Mouse (Mus musculus) lung, postnatal 0 days (tissue): ENCODE measurements around the gene Sin3a. TPM values are rescaled to one million over a fixed set of nuclear protein-coding genes. Genes with fewer than 3 reads are reported as not detected.
A peak's percentile ranks its signal among the peaks of the same experiment; 100 is the strongest.

ENCODE experiments used
- ATAC-seq: fragments of 200-750 bp; cut with Nextera tagmentation; 2 replicates; pipeline ENCODE4 v1.8.0; 2017; ENCODE audit warnings: moderate library complexity
- DNase-seq: peaks from one replicate; pipeline ENCODE4 v3.0.0-alpha.2; 2016; ENCODE audit warnings: low spot score
- H3K27ac ChIP-seq: fragments of 300-500 bp; sonication (generic); 2 replicates; pipeline ENCODE4 v1.5.1; 2014; ENCODE audit warnings: antibody characterized with exemption, mild to moderate bottlenecking, low read length, mixed read lengths
- H3K27me3 ChIP-seq: fragments of 300-500 bp; sonication (generic); replicated peaks from 2 replicates; pipeline ENCODE4 v1.6.1; 2014; ENCODE audit warnings: low read length, mixed read lengths; ENCODE audit not compliant: insufficient read depth
- H3K36me3 ChIP-seq: fragments of 300-500 bp; sonication (generic); 2 replicates; pipeline ENCODE4 v1.6.1; 2014; ENCODE audit warnings: low read length, mixed read lengths; ENCODE audit not compliant: insufficient read depth
- H3K4me1 ChIP-seq: fragments of 300-500 bp; sonication (generic); 2 replicates; pipeline ENCODE4 v1.6.1; 2014; ENCODE audit warnings: antibody characterized with exemption, low read depth, low read length, mixed read lengths; ENCODE audit not compliant: insufficient read depth
- H3K4me2 ChIP-seq: fragments of 300-500 bp; sonication (generic); replicated peaks from 2 replicates; pipeline ENCODE4 v1.6.1; 2014; ENCODE audit warnings: low read depth, mild to moderate bottlenecking, low read length, moderate library complexity, mixed read lengths
- H3K4me3 ChIP-seq: fragments of 300-500 bp; sonication (generic); 2 replicates; pipeline ENCODE4 v1.5.1; 2014; ENCODE audit warnings: low read depth, low read length
- H3K9ac ChIP-seq: fragments of 300-500 bp; sonication (generic); replicated peaks from 2 replicates; pipeline ENCODE4 v1.6.1; 2014; ENCODE audit warnings: low read depth, mild to moderate bottlenecking
- H3K9me3 ChIP-seq: fragments of 300-500 bp; sonication (generic); 2 replicates; pipeline ENCODE4 v1.6.1; 2016; ENCODE audit warnings: low read length, mixed read lengths
- CTCF ChIP-seq: IDR thresholded peaks from 2 replicates; pipeline ENCODE4 v1.5.1; 2016; ENCODE audit warnings: antibody characterized with exemption, mild to moderate bottlenecking
- EP300 ChIP-seq: IDR thresholded peaks from 2 replicates; pipeline ENCODE4 v1.6.1; 2016; ENCODE audit warnings: antibody characterized with exemption, mild to moderate bottlenecking, control low read depth
- WGBS: fragments of 180-500 bp; shearing (Covaris S2); extraction: QIAGEN DNeasy Blood & Tissue Kit; methylation state at CpG from one replicate; pipeline ENCODE4 v1.1.7; 2014; 5-methylcytosine and 5-hydroxymethylcytosine counted together
- polyA plus RNA-seq: library from polyadenylated mRNA; unstranded; fragments of >200 nt; fragmentation: Nextera tagmentation; extraction: Ambion mirVana; gene quantifications from 2 replicates; pipeline ENCODE4 v1.2.1, GENCODE M21; 2015

The Sin3a gene
- polyA plus RNA-seq, 1 experiment from 2014 or later, result 14.3 TPM

DNA sequence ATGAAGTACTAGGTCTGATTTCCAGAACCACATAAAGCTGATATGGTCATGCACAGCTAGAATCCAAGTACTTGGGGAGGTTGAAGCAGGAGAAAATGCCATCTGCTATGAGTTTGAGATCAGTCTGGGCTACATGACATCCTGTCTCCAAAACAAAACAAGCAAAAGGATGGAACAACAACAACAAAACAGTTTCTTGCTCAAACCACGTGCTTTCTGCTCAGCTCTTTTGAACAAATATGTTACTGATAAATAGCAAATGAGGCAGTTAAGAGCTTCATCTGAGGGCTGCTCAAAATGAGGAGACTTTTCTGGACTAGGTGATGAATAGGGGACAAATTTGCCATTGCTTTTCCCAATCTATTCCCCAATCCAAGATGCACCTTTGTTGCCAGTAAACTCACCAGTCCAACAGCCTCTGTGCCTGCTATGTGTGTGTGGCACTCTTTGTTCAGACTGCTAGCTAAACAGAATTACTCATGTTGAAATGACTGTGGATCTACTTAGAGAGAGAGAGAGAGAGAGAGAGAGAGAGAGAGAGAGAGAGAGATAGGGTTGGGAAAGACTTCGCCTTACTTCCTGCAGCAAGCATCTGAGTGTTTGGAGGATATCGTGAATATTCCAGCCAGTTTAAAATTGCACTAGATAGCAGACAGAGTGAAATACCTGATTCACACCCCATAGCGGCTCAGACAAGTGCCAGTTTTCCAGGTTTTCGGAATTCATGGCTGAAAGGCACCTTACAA is 867 bp upstream of the Sin3a start:
- ATAC-seq (no peak), DNase-seq (peak; percentile 58)
- Histone ChIP-seq H3K4me1 (peaks cover 3% of the 10 kb centered on the region; the same call in 1 of the 2 replicates), H3K9me3 (no peaks in the 10 kb centered on the region), H3K27me3 (no peaks in the 10 kb centered on the region), H3K9ac (peak overlapping the region; percentile 34; the same call in 1 of the 2 replicates), H3K27ac (0 out of 2 replicates have a peak overlapping the region, but pooled peaks have one; percentile 55), H3K36me3 (no peaks in the 10 kb centered on the region), H3K4me2 (peak overlapping the region; percentile 91), H3K4me3 (peak overlapping the region; percentile 79)
- no peak for TF ChIP-seq EP300
- no peak for TF ChIP-seq CTCF
- 12% methylated on average over 5 of the region's 5 CpGs for WGBS

GRCm38 (mm10) chr9:57072526-57072988 is 717 bp downstream of the Sin3a start:
- ATAC-seq, result no peak
- TF ChIP-seq EP300 (no peak), CTCF (no peak)
- H3K27me3 ChIP-seq, result no peaks in the 10 kb centered on the region
- peak overlapping the region; percentile 91 for H3K4me2 ChIP-seq
- no peaks in the 10 kb centered on the region for H3K9me3 ChIP-seq
- H3K27ac ChIP-seq, result peak overlapping the region; percentile 91
- peak overlapping the region; percentile 79 for H3K4me3 ChIP-seq
- H3K36me3 ChIP-seq, result no peaks in the 10 kb centered on the region
- H3K9ac ChIP-seq, result peak overlapping the region; percentile 68
- DNase-seq, result no peak
- WGBS, result under 1% methylated on average over 40 of the region's 40 CpGs
- H3K4me1 ChIP-seq, result peaks cover 3% of the 10 kb centered on the region; the same call in 1 of the 2 replicates

GRCm38 (mm10) chr9:57072989-57073789 is 1.3 kb downstream of the Sin3a start:
- Histone ChIP-seq H3K9me3 (no peaks in the 10 kb centered on the region), H3K4me2 (peak overlapping the region; percentile 91), H3K9ac (peak overlapping the region; percentile 68), H3K4me1 (peaks cover 3% of the 10 kb centered on the region; the same call in 1 of the 2 replicates), H3K27me3 (no peaks in the 10 kb centered on the region), H3K36me3 (no peaks in the 10 kb centered on the region), H3K27ac (peak overlapping the region; percentile 91), H3K4me3 (peak overlapping the region; percentile 79)
- WGBS, result 0% methylated on average over 47 of the region's 54 CpGs
- ATAC-seq, result peak; percentile 70
- TF ChIP-seq CTCF (peak; percentile 81), EP300 (peak; percentile 71)
- DNase-seq, result peak; percentile 100

DNA sequence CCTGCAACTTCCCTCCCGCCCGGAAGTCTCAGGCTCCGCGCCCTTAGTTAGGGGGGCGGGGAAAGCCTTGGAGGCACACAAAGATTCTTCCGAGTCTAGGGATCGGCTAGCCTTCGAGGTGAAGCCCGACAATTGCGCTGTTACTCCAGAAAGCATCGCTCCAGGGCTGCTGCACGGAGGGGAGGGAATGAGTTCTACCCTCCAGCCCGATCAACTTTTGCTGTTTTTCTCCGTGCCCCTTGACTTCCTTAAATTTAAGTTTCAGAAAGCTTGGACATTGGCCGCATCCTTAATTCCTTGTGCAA is 1.9 kb downstream of the Sin3a start:
- H3K4me3 ChIP-seq, result peak overlapping the region; percentile 34
- ATAC-seq (no peak), DNase-seq (no peak)
- H3K4me1 ChIP-seq, result peaks cover 3% of the 10 kb centered on the region; the same call in 1 of the 2 replicates
- no peaks in the 10 kb centered on the region for H3K27me3 ChIP-seq
- no peaks in the 10 kb centered on the region for H3K9me3 ChIP-seq
- H3K27ac ChIP-seq, result peak overlapping the region; percentile 91
- no peaks in the 10 kb centered on the region for H3K36me3 ChIP-seq
- H3K9ac ChIP-seq, result peak overlapping the region; percentile 44
- TF ChIP-seq CTCF, result no peak
- no peak for TF ChIP-seq EP300
- H3K4me2 ChIP-seq, result peak overlapping the region; percentile 62
- 1% methylated on average over 15 of the region's 15 CpGs for WGBS

GRCm38 (mm10) chr9:57074171-57074821 is 2.5 kb downstream of the Sin3a start:
- H3K27me3 ChIP-seq, result no peaks in the 10 kb centered on the region
- H3K36me3 ChIP-seq, result no peaks in the 10 kb centered on the region
- peak overlapping the region; percentile 44; the same call in 1 of the 2 replicates for H3K9ac ChIP-seq
- TF ChIP-seq CTCF (peak; percentile 60), EP300 (no peak)
- H3K27ac ChIP-seq, result peak overlapping the region; percentile 91
- peak overlapping the region; percentile 34 for H3K4me3 ChIP-seq
- DNase-seq (peak; percentile 69), ATAC-seq (no peak)
- peaks cover 3% of the 10 kb centered on the region; the same call in 1 of the 2 replicates for H3K4me1 ChIP-seq
- H3K4me2 ChIP-seq, result peak overlapping the region; percentile 62
- 2% methylated on average over 21 of the region's 21 CpGs for WGBS
- H3K9me3 ChIP-seq, result no peaks in the 10 kb centered on the region
